Mouse (Mus musculus): ENCODE data around the gene Fadd. TPM values are rescaled to one million over a fixed set of nuclear protein-coding genes. Genes with fewer than 3 reads are reported as not detected.
A peak's percentile ranks its signal among the peaks of the same experiment; 100 is the strongest.

Gene Fadd
- polyA plus RNA-seq, 1 experiment from 2014 or later, result 12.7 TPM

- no peaks in the 10 kb centered on the region for H3K9me3 ChIP-seq (replicated peaks; ENCODE audit: control insufficient read depth, low read length)
- no peak overlapping the region for H3K4me2 ChIP-seq (ENCODE audit: low read depth, low read length)
- H3K9ac ChIP-seq (ENCODE audit: low read length), result no peak overlapping the region
- H3K4me3 ChIP-seq (ENCODE audit: low read length), result no peak overlapping the region
- H3K27ac ChIP-seq (ENCODE audit: low read length), result no peak overlapping the region
- WGBS, result 77% methylated on average over 2 of the region's 3 CpGs
- H3K4me1 ChIP-seq (ENCODE audit: control insufficient read depth, insufficient read depth, low read length), result peaks cover 8% of the 10 kb centered on the region
- no peaks in the 10 kb centered on the region for H3K27me3 ChIP-seq (ENCODE audit: control insufficient read depth, insufficient read depth, low read length)
- ATAC-seq (replicated peaks; ENCODE audit: extremely low read depth, insufficient read depth, low FRiP score), result no peak
- H3K36me3 ChIP-seq (ENCODE audit: control insufficient read depth, insufficient read depth), result no peaks in the 10 kb centered on the region
Measured at GRCm38 (mm10) chr7:144566921-144567682, 15.2 kb downstream of the Fadd start.

GRCm38 (mm10) chr7:144563456-144564155 lies 18.7 kb downstream of the Fadd start:
- Histone ChIP-seq H3K9me3 (replicated peaks; ENCODE audit: control insufficient read depth, low read length) (no peaks in the 10 kb centered on the region), H3K4me2 (ENCODE audit: low read depth, low read length) (no peak overlapping the region), H3K4me1 (ENCODE audit: control insufficient read depth, insufficient read depth, low read length) (no peaks in the 10 kb centered on the region), H3K27me3 (ENCODE audit: control insufficient read depth, insufficient read depth, low read length) (no peaks in the 10 kb centered on the region), H3K36me3 (ENCODE audit: control insufficient read depth, insufficient read depth) (no peaks in the 10 kb centered on the region), H3K4me3 (ENCODE audit: low read length) (no peak overlapping the region), H3K9ac (ENCODE audit: low read length) (no peak overlapping the region), H3K27ac (ENCODE audit: low read length) (no peak overlapping the region)
- WGBS, result 49% methylated on average over 9 of the region's 9 CpGs
- ATAC-seq (replicated peaks; ENCODE audit: extremely low read depth, insufficient read depth, low FRiP score), result no peak

- Histone ChIP-seq H3K9me3 (replicated peaks; ENCODE audit: control insufficient read depth, low read length) (no peaks in the 10 kb centered on the region), H3K27ac (ENCODE audit: low read length) (no peak overlapping the region), H3K27me3 (ENCODE audit: control insufficient read depth, insufficient read depth, low read length) (no peaks in the 10 kb centered on the region), H3K4me2 (ENCODE audit: low read depth, low read length) (no peak overlapping the region), H3K4me3 (ENCODE audit: low read length) (no peak overlapping the region), H3K9ac (ENCODE audit: low read length) (no peak overlapping the region), H3K36me3 (ENCODE audit: control insufficient read depth, insufficient read depth) (no peaks in the 10 kb centered on the region), H3K4me1 (ENCODE audit: control insufficient read depth, insufficient read depth, low read length) (no peaks in the 10 kb centered on the region)
- no peak for ATAC-seq (replicated peaks; ENCODE audit: extremely low read depth, insufficient read depth, low FRiP score)
- 27% methylated on average over 3 of the region's 3 CpGs for WGBS
Measured at GRCm38 (mm10) chr7:144562016-144562415, 20.2 kb downstream of the Fadd start.

- 87% methylated on average over 4 of the region's 4 CpGs for WGBS
- Histone ChIP-seq H3K9ac (ENCODE audit: low read length) (no peak overlapping the region), H3K4me1 (ENCODE audit: control insufficient read depth, insufficient read depth, low read length) (no peaks in the 10 kb centered on the region), H3K9me3 (replicated peaks; ENCODE audit: control insufficient read depth, low read length) (no peaks in the 10 kb centered on the region), H3K27me3 (ENCODE audit: control insufficient read depth, insufficient read depth, low read length) (no peaks in the 10 kb centered on the region), H3K36me3 (ENCODE audit: control insufficient read depth, insufficient read depth) (no peaks in the 10 kb centered on the region), H3K4me2 (ENCODE audit: low read depth, low read length) (no peak overlapping the region), H3K4me3 (ENCODE audit: low read length) (no peak overlapping the region), H3K27ac (ENCODE audit: low read length) (no peak overlapping the region)
- ATAC-seq (replicated peaks; ENCODE audit: extremely low read depth, insufficient read depth, low FRiP score), result peak; percentile 29; the same call in 1 of the 2 replicates
Measured at GRCm38 (mm10) chr7:144560594-144560993, 21.7 kb downstream of the Fadd start.

GRCm38 (mm10) chr7:144558552-144558951 lies 23.7 kb downstream of the Fadd start:
- ATAC-seq (replicated peaks; ENCODE audit: extremely low read depth, insufficient read depth, low FRiP score), result no peak
- Histone ChIP-seq H3K27me3 (ENCODE audit: control insufficient read depth, insufficient read depth, low read length) (no peaks in the 10 kb centered on the region), H3K4me1 (ENCODE audit: control insufficient read depth, insufficient read depth, low read length) (no peaks in the 10 kb centered on the region; the same call in 1 of the 2 replicates), H3K9ac (ENCODE audit: low read length) (no peak overlapping the region), H3K4me2 (ENCODE audit: low read depth, low read length) (no peak overlapping the region), H3K27ac (ENCODE audit: low read length) (no peak overlapping the region), H3K36me3 (ENCODE audit: control insufficient read depth, insufficient read depth) (no peaks in the 10 kb centered on the region), H3K4me3 (ENCODE audit: low read length) (no peak overlapping the region), H3K9me3 (replicated peaks; ENCODE audit: control insufficient read depth, low read length) (no peaks in the 10 kb centered on the region)
- WGBS, result 54% methylated on average over 6 of the region's 6 CpGs

GRCm38 (mm10) chr7:144554123-144554472 lies 28.2 kb downstream of the Fadd start:
- H3K9me3 ChIP-seq (replicated peaks; ENCODE audit: control insufficient read depth, low read length), result no peaks in the 10 kb centered on the region

GRCm38 (mm10) chr7:144553237-144554122 lies 28.8 kb downstream of the Fadd start, which contains the start of gene Ppfia1:
Gene Ppfia1, minus strand, starts transcription at chr7:144553729.
- Histone ChIP-seq H3K9ac (ENCODE audit: low read length) (peak within 1 kb of the TSS; percentile 98), H3K27me3 (ENCODE audit: control insufficient read depth, insufficient read depth, low read length) (no peaks in the 10 kb centered on the region), H3K4me3 (ENCODE audit: low read length) (peak within 1 kb of the TSS; percentile 93), H3K27ac (ENCODE audit: low read length) (peak within 1 kb of the TSS; percentile 61), H3K36me3 (ENCODE audit: control insufficient read depth, insufficient read depth) (peaks cover 29% of the 10 kb centered on the region), H3K9me3 (replicated peaks; ENCODE audit: control insufficient read depth, low read length) (no peaks in the 10 kb centered on the region), H3K4me2 (ENCODE audit: low read depth, low read length) (peak within 1 kb of the TSS; percentile 94), H3K4me1 (ENCODE audit: control insufficient read depth, insufficient read depth, low read length) (peaks cover 16% of the 10 kb centered on the region)
- peak; percentile 97 for ATAC-seq (replicated peaks; ENCODE audit: extremely low read depth, insufficient read depth, low FRiP score)
- WGBS, result under 1% methylated on average over 97 of the region's 97 CpGs

More at GRCm38 (mm10) chr7:144554123-144554472, 28.2 kb downstream of the Fadd start:
- H3K4me3 ChIP-seq (ENCODE audit: low read length), result peak overlapping the region; percentile 93
- no peaks in the 10 kb centered on the region for H3K27me3 ChIP-seq (ENCODE audit: control insufficient read depth, insufficient read depth, low read length)
- H3K36me3 ChIP-seq (ENCODE audit: control insufficient read depth, insufficient read depth), result peaks cover 29% of the 10 kb centered on the region
- 30% methylated on average over 8 of the region's 8 CpGs for WGBS
- ATAC-seq (replicated peaks; ENCODE audit: extremely low read depth, insufficient read depth, low FRiP score), result peak; percentile 6; the same call in 1 of the 2 replicates
- peak overlapping the region; percentile 77 for H3K9ac ChIP-seq (ENCODE audit: low read length)
- peak overlapping the region; percentile 94 for H3K4me2 ChIP-seq (ENCODE audit: low read depth, low read length)
- H3K4me1 ChIP-seq (ENCODE audit: control insufficient read depth, insufficient read depth, low read length), result peaks cover 16% of the 10 kb centered on the region
- no peak overlapping the region for H3K27ac ChIP-seq (ENCODE audit: low read length)

GRCm38 (mm10) chr7:144552274-144552673 lies 30.0 kb downstream of the Fadd start:
- Histone ChIP-seq H3K27ac (ENCODE audit: low read length) (no peak overlapping the region), H3K4me1 (ENCODE audit: control insufficient read depth, insufficient read depth, low read length) (peaks cover 16% of the 10 kb centered on the region), H3K36me3 (ENCODE audit: control insufficient read depth, insufficient read depth) (peaks cover 29% of the 10 kb centered on the region), H3K27me3 (ENCODE audit: control insufficient read depth, insufficient read depth, low read length) (no peaks in the 10 kb centered on the region), H3K4me3 (ENCODE audit: low read length) (peak overlapping the region; percentile 93), H3K9me3 (replicated peaks; ENCODE audit: control insufficient read depth, low read length) (no peaks in the 10 kb centered on the region), H3K4me2 (ENCODE audit: low read depth, low read length) (peak overlapping the region; percentile 72), H3K9ac (ENCODE audit: low read length) (peak overlapping the region; percentile 98)
- 84% methylated on average over 8 of the region's 8 CpGs for WGBS
- ATAC-seq (replicated peaks; ENCODE audit: extremely low read depth, insufficient read depth, low FRiP score), result no peak
